Mouse (Mus musculus) heart, adult 2 months (tissue): Measurements from ENCODE around the gene Efcab12. TPM values are rescaled to one million over a fixed set of nuclear protein-coding genes. Genes with fewer than 3 reads are reported as not detected.
"Not testable (repeated sequence)": the region's sequence is repeated elsewhere in the genome, so short reads cannot be mapped to it uniquely, and the experiment has no call there.

Source experiments
- DNase-seq, 2 experiments: peaks; one replicate each; pipeline ENCODE4 v3.0.0; 2021
- H3K27ac ChIP-seq: fragments of 200-600 bp; 2 replicates; pipeline ENCODE4 v1.8.1; 2022
- H3K27me3 ChIP-seq: fragments of 200-500 bp; 2 replicates; pipeline ENCODE4 v1.6.1; 2012; ENCODE audit warnings: mild to moderate bottlenecking, low read length, inconsistent platforms, mixed read lengths; ENCODE audit not compliant: control insufficient read depth, insufficient read depth
- H3K36me3 ChIP-seq: fragments of 200-500 bp; 2 replicates; pipeline ENCODE4 v1.6.1; 2012; ENCODE audit warnings: low read length, inconsistent platforms; ENCODE audit not compliant: control insufficient read depth, insufficient read depth
- H3K4me1 ChIP-seq: fragments of 200-500 bp; 2 replicates; pipeline ENCODE4 v1.6.1; 2011; ENCODE audit warnings: low read length; ENCODE audit not compliant: control insufficient read depth, insufficient read depth
- H3K4me3 ChIP-seq: fragments of 200-600 bp; 2 replicates; pipeline ENCODE4 v1.8.1; 2022
- H3K79me2 ChIP-seq: fragments of 200-500 bp; replicated peaks from 2 replicates; pipeline ENCODE4 v1.6.1; 2012; ENCODE audit warnings: mild to moderate bottlenecking, inconsistent platforms, low read length, moderate library complexity, mixed read lengths; ENCODE audit not compliant: control insufficient read depth, insufficient read depth
- H3K9ac ChIP-seq: fragments of 200-500 bp; 2 replicates; pipeline ENCODE4 v1.6.1; 2012; ENCODE audit warnings: low read depth, mild to moderate bottlenecking, control low read depth, inconsistent platforms, low read length, mixed read lengths
- CTCF ChIP-seq: fragments of 200-600 bp; IDR thresholded peaks from 2 replicates; pipeline ENCODE4 v1.8.1; 2022; ENCODE audit warnings: antibody characterized with exemption, mild to moderate bottlenecking, moderate library complexity
- EP300 ChIP-seq: fragments of 200-500 bp; IDR thresholded peaks from 2 replicates; pipeline ENCODE4 v1.6.1; 2011; ENCODE audit warnings: low read depth, low read length, control low read depth; ENCODE audit not compliant: insufficient read depth
- POLR2A ChIP-seq: fragments of 200-500 bp; IDR thresholded peaks from 2 replicates; pipeline ENCODE4 v1.6.1; 2011; ENCODE audit warnings: mild to moderate bottlenecking, low read depth, low read length, control low read depth; ENCODE audit not compliant: insufficient read depth
- WGBS: fragments of 180-500 bp; shearing (Covaris S2); methylation state at CpG from one replicate; pipeline ENCODE4 v1.1.7; 2018; 5-methylcytosine and 5-hydroxymethylcytosine counted together
- intact Hi-C: fragments of 180-260 bp; cut with DNase I; formaldehyde crosslinking; loops from one replicate; pipeline ENCODE4 v1.15.1; 2025
- polyA plus RNA-seq: library from polyadenylated mRNA; depleted of rRNA; stranded (reverse); fragments of >200 nt; gene quantifications from 2 replicates; pipeline ENCODE4 v1.2.3, GENCODE M21; 2012
- total RNA-seq, 2 experiments: library from RNA; stranded (reverse); gene quantifications; 2 replicates each; pipeline ENCODE4 v1.2.3; 2021

The Efcab12 gene
- total and polyA plus RNA-seq, 3 experiments, result 0.14 to 0.26 (median 0.16) TPM

GRCm38 (mm10) chr6:115833861-115834260 is 4.4 kb downstream of the Efcab12 start:
- H3K4me1 ChIP-seq, result no peaks in the 10 kb centered on the region; the same call in 1 of the 2 replicates
- no peaks in the 10 kb centered on the region for H3K79me2 ChIP-seq
- H3K27ac ChIP-seq, result no peak overlapping the region
- DNase-seq, result no peak
- no peaks in the 10 kb centered on the region for H3K36me3 ChIP-seq
- H3K27me3 ChIP-seq, result no peaks in the 10 kb centered on the region
- intact Hi-C loops, result no loop called here
- H3K4me3 ChIP-seq, result no peak overlapping the region
- H3K9ac ChIP-seq, result no peak overlapping the region
- TF ChIP-seq CTCF, result no peak
- TF ChIP-seq POLR2A, result no peak
- TF ChIP-seq EP300, result no peak

- Histone ChIP-seq H3K27ac (no peak overlapping the region), H3K4me3 (no peak overlapping the region), H3K79me2 (no peaks in the 10 kb centered on the region), H3K27me3 (no peaks in the 10 kb centered on the region), H3K9ac (no peak overlapping the region), H3K4me1 (no peaks in the 10 kb centered on the region), H3K36me3 (no peaks in the 10 kb centered on the region)
- intact Hi-C loops, result no loop called here
- no peak for TF ChIP-seq EP300
- no peak for TF ChIP-seq CTCF
- TF ChIP-seq POLR2A, result no peak
- WGBS, result 87% methylated on average over 2 of the region's 2 CpGs
- no peak for DNase-seq
Measured at GRCm38 (mm10) chr6:115832152-115832850, 5.9 kb downstream of the Efcab12 start.

GRCm38 (mm10) chr6:115830779-115831601 is 7.2 kb downstream of the Efcab12 start:
- intact Hi-C loops, result no loop called here
- H3K79me2 ChIP-seq, result no peaks in the 10 kb centered on the region
- H3K27ac ChIP-seq, result no peak overlapping the region
- H3K27me3 ChIP-seq, result no peaks in the 10 kb centered on the region
- TF ChIP-seq CTCF, result no peak
- TF ChIP-seq EP300, result no peak
- TF ChIP-seq POLR2A, result no peak
- no peak for DNase-seq
- H3K9ac ChIP-seq, result no peak overlapping the region
- H3K4me1 ChIP-seq, result no peaks in the 10 kb centered on the region
- H3K4me3 ChIP-seq, result no peak overlapping the region
- WGBS, result 83% methylated on average over 6 of the region's 6 CpGs
- H3K36me3 ChIP-seq, result no peaks in the 10 kb centered on the region

GRCm38 (mm10) chr6:115823850-115824464 is 14.3 kb downstream of the Efcab12 start:
- peak in 1 of 2 experiments; percentile 47 for DNase-seq
- 4% methylated on average over 6 of the region's 11 CpGs for WGBS
- H3K36me3 ChIP-seq, H3K27ac ChIP-seq, H3K79me2 ChIP-seq, H3K4me3 ChIP-seq, H3K9ac ChIP-seq, H3K27me3 ChIP-seq, H3K4me1 ChIP-seq, intact Hi-C loops: not testable (repeated sequence)
- TF ChIP-seq CTCF (peak; percentile 72), EP300 (0 out of 2 replicates have a peak, but pooled peaks have one; percentile 54)

GRCm38 (mm10) chr6:115821216-115821993 is 16.8 kb downstream of the Efcab12 start:
- no peak for DNase-seq
- no peaks in the 10 kb centered on the region for H3K79me2 ChIP-seq
- H3K9ac ChIP-seq, result no peak overlapping the region
- intact Hi-C loops, result no loop called here
- no peak overlapping the region for H3K4me3 ChIP-seq
- no peak for TF ChIP-seq EP300
- TF ChIP-seq CTCF, result no peak
- TF ChIP-seq POLR2A, result no peak
- H3K36me3 ChIP-seq, result no peaks in the 10 kb centered on the region
- 82% methylated on average over 8 of the region's 8 CpGs for WGBS
- no peaks in the 10 kb centered on the region for H3K4me1 ChIP-seq
- H3K27ac ChIP-seq, result no peak overlapping the region
- H3K27me3 ChIP-seq, result no peaks in the 10 kb centered on the region
